Mouse (Mus musculus) right cerebral cortex, adult 2 months (tissue): ENCODE measurements around the gene Plagl1.
A peak's percentile ranks its signal among the peaks of the same experiment; 100 is the strongest.

Source experiments
- DNase-seq, 2 experiments: peaks; one replicate each; pipeline ENCODE4 v3.0.0; 2021 to 2022; ENCODE audit warnings: low spot score in 2 of 2

Plagl1 gene

DNA sequence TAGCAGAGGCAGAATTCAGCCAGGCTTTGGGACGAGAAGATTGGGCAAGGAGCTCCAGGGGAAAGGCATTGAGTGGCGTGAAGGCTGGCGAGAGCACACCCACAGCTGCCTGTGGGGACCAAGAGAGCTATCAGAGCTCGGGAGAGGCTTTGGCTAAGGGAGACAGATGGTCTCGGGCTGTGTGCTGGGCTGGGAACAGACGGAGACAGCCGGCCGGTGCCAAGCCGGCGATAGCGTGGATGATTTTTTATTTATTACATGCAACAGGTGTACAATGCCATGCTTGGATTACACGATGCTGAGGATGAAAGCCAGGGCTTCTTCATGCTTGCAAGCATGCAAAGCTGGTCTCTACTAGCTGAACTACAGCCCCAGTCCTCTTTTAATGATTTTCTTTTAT is 22.2 kb downstream of the Plagl1 start:
- no peak for DNase-seq

GRCm38 (mm10) chr10:13090596-13091424 is 30.5 kb downstream of the Plagl1 start:
- peak; percentile 61 to 68 for DNase-seq

GRCm38 (mm10) chr10:13092996-13093395 is 32.7 kb downstream of the Plagl1 start:
- no peak for DNase-seq

- DNase-seq = no peak
These were observed 38.6 kb downstream of the Plagl1 start for GRCm38 (mm10) chr10:13098895-13099294.

GRCm38 (mm10) chr10:13100061-13100648 is 39.9 kb downstream of the Plagl1 start:
- no peak for DNase-seq

DNA sequence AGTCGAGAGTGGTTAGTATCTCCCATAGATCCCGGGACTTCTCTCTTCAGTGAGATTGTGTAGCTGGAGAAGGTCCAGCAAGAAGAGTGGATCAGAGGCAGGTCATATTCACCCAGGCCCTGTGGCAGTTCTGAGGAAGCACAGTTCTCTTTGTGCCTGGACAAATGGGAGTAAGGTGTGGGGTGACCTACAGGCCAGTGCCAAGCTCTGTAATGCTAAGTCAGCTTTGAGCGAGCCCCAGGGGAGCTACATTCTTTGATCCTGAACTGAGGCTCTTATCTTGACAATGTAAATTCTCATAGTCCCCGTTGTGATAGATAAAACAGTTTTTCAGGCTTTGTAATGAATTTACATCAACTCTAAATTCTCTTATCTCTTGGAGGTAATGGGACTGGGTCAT is 42.1 kb downstream of the Plagl1 start:
- no peak for DNase-seq

DNA sequence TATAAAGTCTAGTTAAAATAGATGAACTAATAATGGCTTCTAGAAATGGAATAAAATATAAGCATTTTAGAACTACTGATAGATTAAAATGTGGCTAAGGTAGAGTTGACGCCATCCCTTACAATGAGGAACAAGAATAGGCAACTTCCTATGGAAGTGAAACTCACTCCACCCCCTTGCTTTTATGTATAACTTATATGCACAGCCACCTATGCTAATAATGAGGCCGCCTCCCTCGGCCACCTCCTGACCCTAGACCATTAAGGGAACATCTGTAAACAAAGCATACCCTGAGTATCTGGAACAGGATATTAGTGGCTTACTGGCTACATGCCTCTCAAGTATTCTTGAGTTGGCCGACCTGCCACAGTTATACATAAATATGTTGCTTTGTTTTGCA is 43.5 kb downstream of the Plagl1 start:
- DNase-seq = no peak

- DNase-seq = no peak
These were observed 46.8 kb downstream of the Plagl1 start for GRCm38 (mm10) chr10:13106909-13107624.

DNA sequence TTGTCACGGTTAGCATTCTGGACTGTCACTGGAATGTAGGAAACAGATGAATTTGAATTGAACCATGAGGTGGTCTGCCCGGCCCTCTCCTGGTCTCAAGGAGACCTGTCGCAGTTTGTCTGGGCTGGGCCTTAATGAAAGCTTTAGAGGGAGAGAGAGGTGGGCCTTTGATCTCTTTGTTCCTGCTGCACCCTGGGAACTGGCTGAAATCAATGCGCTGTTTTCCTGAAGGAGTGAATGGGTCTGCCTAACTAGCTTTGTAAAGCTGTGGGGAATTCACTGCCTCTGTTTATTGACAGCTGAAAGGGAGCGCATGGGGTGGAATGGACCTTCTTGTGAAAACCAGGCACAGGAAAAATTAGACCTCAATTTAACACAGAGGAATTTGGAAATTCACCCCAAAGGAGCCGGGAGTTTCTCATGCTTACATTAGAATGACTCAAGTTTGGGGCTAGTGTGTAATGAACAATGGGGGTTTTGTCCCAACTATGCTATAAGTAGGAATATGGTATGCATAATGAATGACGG is 47.8 kb downstream of the Plagl1 start:
- DNase-seq = no peak

DNA sequence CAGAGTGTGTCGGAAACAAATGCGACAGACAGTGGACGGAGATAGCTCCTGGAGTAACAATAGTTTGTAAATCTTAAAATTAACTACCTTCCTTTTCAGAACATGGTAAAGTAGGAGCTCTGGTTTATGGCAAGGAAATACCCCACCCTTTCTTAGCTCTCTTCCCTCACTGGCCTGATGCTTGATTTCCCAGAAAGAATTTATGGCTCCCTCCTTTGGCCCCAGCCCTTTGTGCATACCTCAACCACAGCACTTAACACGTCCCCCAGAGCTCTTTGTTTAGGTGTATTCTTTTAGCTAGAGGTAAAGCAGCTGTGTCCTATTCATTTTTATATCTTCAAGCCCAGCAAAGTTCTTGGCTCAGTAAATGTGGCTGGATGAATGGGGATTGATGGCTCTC is 48.5 kb downstream of the Plagl1 start:
- DNase-seq = no peak

GRCm38 (mm10) chr10:13109781-13110180 is 49.5 kb downstream of the Plagl1 start:
- no peak for DNase-seq

- DNase-seq = no peak
These were observed 52.5 kb downstream of the Plagl1 start for GRCm38 (mm10) chr10:13112849-13113248.

DNA sequence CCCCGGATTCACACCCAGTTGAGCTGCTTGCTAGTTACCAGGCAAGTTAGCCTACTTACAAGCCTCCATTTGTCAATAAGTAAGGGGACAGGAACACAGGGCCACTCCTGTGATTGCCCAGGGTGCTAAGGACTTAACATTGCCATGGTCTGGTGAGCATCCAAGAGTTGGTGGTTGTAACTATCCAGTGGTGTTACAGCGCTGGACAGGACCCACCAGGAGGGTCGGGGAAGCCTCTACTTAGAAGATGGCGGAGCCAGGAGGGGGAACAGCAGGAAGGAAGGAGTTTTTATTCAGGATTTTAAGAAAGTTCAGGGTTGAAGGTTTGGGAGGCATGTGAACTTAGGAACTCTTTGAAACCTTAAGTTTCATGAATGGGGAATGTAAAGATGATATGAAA is 53.3 kb downstream of the Plagl1 start:
- DNase-seq = no peak

DNA sequence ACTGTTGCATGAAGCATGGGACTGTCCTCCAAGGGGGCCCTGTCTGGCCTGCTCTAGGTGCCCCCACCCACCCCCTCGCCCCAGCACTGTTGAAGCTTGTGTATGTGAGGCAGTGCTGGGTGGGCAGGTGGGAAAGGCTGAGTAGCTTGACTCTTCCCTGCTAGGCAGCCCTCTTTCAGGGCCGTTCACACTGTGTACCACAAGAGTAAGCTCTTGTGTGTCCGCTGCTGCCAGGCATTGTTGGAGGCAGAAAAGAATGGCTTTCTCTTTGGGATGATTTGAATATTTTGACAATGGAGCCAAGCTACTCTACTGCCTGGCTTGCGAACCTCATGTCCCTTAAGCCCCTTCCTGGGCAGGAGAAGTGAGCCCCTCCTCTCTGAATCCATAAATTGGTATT is 54.7 kb downstream of the Plagl1 start:
- DNase-seq = no peak

- DNase-seq = no peak
These were observed 56.7 kb downstream of the Plagl1 start for GRCm38 (mm10) chr10:13116706-13117665.

GRCm38 (mm10) chr10:13118024-13118769 is 57.9 kb downstream of the Plagl1 start:
- DNase-seq = no peak

- no peak for DNase-seq
These were observed 58.4 kb downstream of the Plagl1 start for GRCm38 (mm10) chr10:13118770-13119102.

DNA sequence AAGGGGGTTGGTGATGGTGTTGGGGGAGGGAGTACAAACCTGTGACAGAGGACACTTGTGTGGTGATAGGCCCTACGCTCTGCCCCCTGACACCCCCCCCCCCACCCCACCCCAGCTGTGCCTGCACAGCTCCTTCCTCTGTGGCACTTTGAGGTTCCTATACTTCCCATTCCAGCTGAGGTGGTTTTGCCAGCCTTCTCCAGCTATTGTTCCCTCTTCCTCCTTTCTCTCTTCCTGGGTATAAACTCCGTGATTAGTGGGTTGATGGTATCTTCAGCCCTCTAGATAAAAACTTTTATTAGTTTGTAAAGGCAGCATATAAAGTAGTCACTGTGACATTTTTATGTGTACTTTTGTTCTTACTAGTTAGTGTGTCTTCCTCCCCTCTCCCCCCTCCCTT is 59.0 kb downstream of the Plagl1 start:
- DNase-seq = no peak

GRCm38 (mm10) chr10:13125811-13126210 is 65.5 kb downstream of the Plagl1 start:
- no peak for DNase-seq

GRCm38 (mm10) chr10:13127335-13127734 is 67.0 kb downstream of the Plagl1 start:
- no peak for DNase-seq

DNA sequence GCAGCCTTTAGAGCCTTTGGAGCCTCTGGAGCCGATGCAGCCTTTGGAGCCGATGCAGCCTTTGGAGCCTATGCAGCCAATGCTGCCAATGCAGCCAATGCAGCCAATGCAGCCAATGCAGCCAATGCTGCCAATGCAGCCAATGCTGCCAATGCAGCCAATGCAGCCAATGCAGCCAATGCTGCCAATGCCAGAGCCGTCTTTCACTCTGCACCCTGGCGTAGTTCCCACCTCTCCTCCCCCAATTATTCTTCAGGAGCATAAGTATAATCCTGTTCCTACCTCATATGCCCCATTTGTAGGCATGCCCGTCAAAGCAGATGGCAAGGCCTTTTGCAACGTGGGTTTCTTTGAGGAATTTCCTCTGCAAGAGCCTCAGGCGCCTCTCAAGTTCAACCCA is 67.6 kb downstream of the Plagl1 start:
- DNase-seq = no peak
